Mouse (Mus musculus): ENCODE data around the gene Camkk1.

The Camkk1 gene

GRCm38 (mm10) chr11:73057701-73058100, 38.9 kb downstream of the Camkk1 start:
- DNase-seq: no peak

GRCm38 (mm10) chr11:73059630-73060029, 40.8 kb downstream of the Camkk1 start:
- no peak for DNase-seq

- no peak for DNase-seq
Observed at GRCm38 (mm10) chr11:73061413-73061812, 42.6 kb downstream of the Camkk1 start.

- DNase-seq: no peak
Observed at GRCm38 (mm10) chr11:73071839-73072238, 53.0 kb downstream of the Camkk1 start.

- no peak for DNase-seq
Observed at GRCm38 (mm10) chr11:73076295-73076694, 57.5 kb downstream of the Camkk1 start.

GRCm38 (mm10) chr11:73076733-73077132, 57.9 kb downstream of the Camkk1 start:
- DNase-seq: no peak

- no peak for DNase-seq
Observed at GRCm38 (mm10) chr11:73077211-73077720, 58.5 kb downstream of the Camkk1 start.

GRCm38 (mm10) chr11:73078615-73079014, 59.8 kb downstream of the Camkk1 start:
- no peak for DNase-seq

- DNase-seq: no peak
Observed at GRCm38 (mm10) chr11:73080306-73080705, 61.5 kb downstream of the Camkk1 start.

GRCm38 (mm10) chr11:73084303-73084702, 65.5 kb downstream of the Camkk1 start:
- no peak for DNase-seq

GRCm38 (mm10) chr11:73084804-73085231, 66.0 kb downstream of the Camkk1 start:
- no peak for DNase-seq

GRCm38 (mm10) chr11:73085391-73085790, 66.6 kb downstream of the Camkk1 start:
- DNase-seq: no peak

- DNase-seq: no peak
Observed at GRCm38 (mm10) chr11:73087700-73088480, 69.1 kb downstream of the Camkk1 start.

- DNase-seq: no peak
Observed at GRCm38 (mm10) chr11:73090283-73090682, 71.5 kb downstream of the Camkk1 start, which contains the start of gene Itgae. Gene Itgae (plus strand): TSS chr11:73090583.

- DNase-seq: no peak
Observed at GRCm38 (mm10) chr11:73090826-73091225, 72.0 kb downstream of the Camkk1 start.
